Mouse (Mus musculus): ENCODE measurements around the gene Itsn1. TPM values are rescaled to one million over a fixed set of nuclear protein-coding genes. Genes with fewer than 3 reads are reported as not detected.

The Itsn1 gene
- polyA plus RNA-seq, 1 experiment = 12.9 TPM

DNA sequence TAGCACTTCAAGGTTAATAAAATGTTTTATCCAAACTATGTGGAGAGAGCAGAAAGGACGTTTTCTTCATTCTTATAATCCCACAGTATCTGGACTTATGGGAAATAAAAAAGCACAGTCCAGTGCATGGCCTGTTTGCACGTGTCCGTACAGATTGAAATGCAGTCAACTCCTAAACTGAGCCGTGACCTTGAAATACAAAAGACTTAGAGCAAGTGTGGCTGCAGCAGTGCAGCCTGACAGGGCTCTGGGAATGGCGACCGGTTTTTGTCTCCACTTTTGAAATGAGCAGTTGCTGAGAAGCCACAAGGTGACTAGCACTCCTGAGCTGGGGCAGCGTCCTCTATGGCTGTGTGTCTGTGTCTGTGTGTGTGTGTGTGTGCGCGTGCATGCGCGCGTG is 124.1 kb downstream of the Itsn1 start:
- DNase-seq = no peak
- Histone ChIP-seq H3K4me1 (replicated peaks; ENCODE audit: control insufficient read depth, insufficient read depth, low read length) (no peaks in the 10 kb centered on the region), H3K27me3 (ENCODE audit: control insufficient read depth, insufficient read depth, low read length) (no peaks in the 10 kb centered on the region), H3K36me3 (ENCODE audit: control insufficient read depth, insufficient read depth, low read length) (no peaks in the 10 kb centered on the region), H3K4me3 (ENCODE audit: control insufficient read depth, insufficient read depth, low read length) (no peak overlapping the region), H3K27ac (ENCODE audit: control insufficient read depth, insufficient read depth, low read length) (no peak overlapping the region)
- WGBS = 96% methylated on average over 12 of the region's 12 CpGs
- TF ChIP-seq POLR2A (IDR thresholded peaks at IDR 0.05; ENCODE audit: control insufficient read depth, extremely low read depth, insufficient read depth, low read length, poor library complexity) (no peak), CTCF (IDR thresholded peaks at IDR 0.05; ENCODE audit: borderline replicate concordance, control insufficient read depth, extremely low read depth, insufficient read depth, low read length, poor library complexity) (no peak)

DNA sequence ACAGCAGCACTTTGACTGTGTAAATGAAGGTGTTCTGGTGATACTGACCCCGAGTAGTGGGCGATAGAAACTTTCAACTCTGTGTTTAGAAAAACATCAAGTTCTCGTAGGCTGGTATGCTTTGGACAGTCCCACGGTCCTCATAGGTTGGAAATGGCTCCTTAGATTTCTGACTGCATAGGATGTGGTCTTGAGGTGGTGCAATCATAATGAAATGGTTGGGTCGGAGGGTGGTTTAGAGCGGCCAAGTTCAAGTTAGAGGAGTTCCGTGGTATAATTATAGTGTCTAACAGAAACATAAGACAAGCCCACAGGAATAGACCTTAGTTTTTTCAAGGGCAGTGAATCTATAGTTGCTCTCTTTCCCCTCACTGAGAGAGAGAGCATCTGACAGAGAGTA is 129.6 kb downstream of the Itsn1 start:
- no peaks in the 10 kb centered on the region for H3K36me3 ChIP-seq (ENCODE audit: control insufficient read depth, insufficient read depth, low read length)
- H3K27me3 ChIP-seq (ENCODE audit: control insufficient read depth, insufficient read depth, low read length) = no peaks in the 10 kb centered on the region
- no peak overlapping the region for H3K27ac ChIP-seq (ENCODE audit: control insufficient read depth, insufficient read depth, low read length)
- H3K4me1 ChIP-seq (replicated peaks; ENCODE audit: control insufficient read depth, insufficient read depth, low read length) = no peaks in the 10 kb centered on the region
- H3K4me3 ChIP-seq (ENCODE audit: control insufficient read depth, insufficient read depth, low read length) = no peak overlapping the region
- DNase-seq = no peak
- 94% methylated on average over 7 of the region's 7 CpGs for WGBS
- TF ChIP-seq CTCF (IDR thresholded peaks at IDR 0.05; ENCODE audit: borderline replicate concordance, control insufficient read depth, extremely low read depth, insufficient read depth, low read length, poor library complexity) (no peak), POLR2A (IDR thresholded peaks at IDR 0.05; ENCODE audit: control insufficient read depth, extremely low read depth, insufficient read depth, low read length, poor library complexity) (no peak)

DNA sequence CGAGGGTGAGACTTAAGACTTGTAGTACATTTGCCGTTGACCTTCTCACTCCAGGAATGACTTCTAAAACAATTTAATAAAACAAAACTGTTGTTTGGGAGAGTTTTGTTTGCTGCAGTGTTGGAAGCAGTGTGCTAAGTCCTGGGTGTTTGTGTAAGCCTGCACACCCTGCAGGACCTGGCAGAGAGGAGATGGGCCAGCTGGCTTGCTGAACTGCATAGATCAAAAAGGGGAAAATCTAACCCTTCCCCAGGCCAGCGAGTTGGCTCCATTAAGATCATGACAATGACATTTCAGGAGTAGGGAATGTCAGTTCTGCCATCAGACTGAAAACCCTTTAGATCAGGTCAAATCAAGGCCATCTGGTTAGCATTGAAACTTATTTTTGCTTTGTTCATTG is 130.1 kb downstream of the Itsn1 start:
- TF ChIP-seq POLR2A (IDR thresholded peaks at IDR 0.05; ENCODE audit: control insufficient read depth, extremely low read depth, insufficient read depth, low read length, poor library complexity) = no peak
- no peak for TF ChIP-seq CTCF (IDR thresholded peaks at IDR 0.05; ENCODE audit: borderline replicate concordance, control insufficient read depth, extremely low read depth, insufficient read depth, low read length, poor library complexity)
- Histone ChIP-seq H3K4me3 (ENCODE audit: control insufficient read depth, insufficient read depth, low read length) (no peak overlapping the region), H3K27ac (ENCODE audit: control insufficient read depth, insufficient read depth, low read length) (no peak overlapping the region), H3K36me3 (ENCODE audit: control insufficient read depth, insufficient read depth, low read length) (no peaks in the 10 kb centered on the region), H3K27me3 (ENCODE audit: control insufficient read depth, insufficient read depth, low read length) (no peaks in the 10 kb centered on the region), H3K4me1 (replicated peaks; ENCODE audit: control insufficient read depth, insufficient read depth, low read length) (no peaks in the 10 kb centered on the region)
- no peak for DNase-seq
- 95% methylated on average over 3 of the region's 3 CpGs for WGBS

DNA sequence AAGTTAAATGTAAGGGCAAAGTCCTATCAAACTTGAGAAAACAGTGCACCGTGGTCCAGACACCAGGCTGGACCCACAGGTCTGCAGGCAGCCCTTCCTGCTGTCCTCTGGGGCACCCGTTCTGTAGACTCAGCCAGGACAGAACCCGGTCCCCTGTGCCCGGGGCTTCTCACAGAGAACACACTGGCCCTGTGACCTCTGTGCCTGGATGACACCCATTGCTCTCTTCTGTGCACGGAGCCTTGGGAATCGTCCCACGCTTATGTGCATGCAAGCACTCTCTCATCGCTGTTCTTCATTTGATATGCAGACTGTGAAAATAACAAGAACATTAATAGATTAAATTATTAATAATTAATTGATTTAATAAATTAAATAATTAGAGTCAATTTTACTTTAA is 130.9 kb downstream of the Itsn1 start:
- no peak for TF ChIP-seq POLR2A (IDR thresholded peaks at IDR 0.05; ENCODE audit: control insufficient read depth, extremely low read depth, insufficient read depth, low read length, poor library complexity)
- TF ChIP-seq CTCF (IDR thresholded peaks at IDR 0.05; ENCODE audit: borderline replicate concordance, control insufficient read depth, extremely low read depth, insufficient read depth, low read length, poor library complexity) = no peak
- no peak overlapping the region for H3K27ac ChIP-seq (ENCODE audit: control insufficient read depth, insufficient read depth, low read length)
- 95% methylated on average over 8 of the region's 8 CpGs for WGBS
- H3K27me3 ChIP-seq (ENCODE audit: control insufficient read depth, insufficient read depth, low read length) = no peaks in the 10 kb centered on the region
- DNase-seq = no peak
- no peak overlapping the region for H3K4me3 ChIP-seq (ENCODE audit: control insufficient read depth, insufficient read depth, low read length)
- H3K4me1 ChIP-seq (replicated peaks; ENCODE audit: control insufficient read depth, insufficient read depth, low read length) = no peaks in the 10 kb centered on the region
- H3K36me3 ChIP-seq (ENCODE audit: control insufficient read depth, insufficient read depth, low read length) = no peaks in the 10 kb centered on the region

DNA sequence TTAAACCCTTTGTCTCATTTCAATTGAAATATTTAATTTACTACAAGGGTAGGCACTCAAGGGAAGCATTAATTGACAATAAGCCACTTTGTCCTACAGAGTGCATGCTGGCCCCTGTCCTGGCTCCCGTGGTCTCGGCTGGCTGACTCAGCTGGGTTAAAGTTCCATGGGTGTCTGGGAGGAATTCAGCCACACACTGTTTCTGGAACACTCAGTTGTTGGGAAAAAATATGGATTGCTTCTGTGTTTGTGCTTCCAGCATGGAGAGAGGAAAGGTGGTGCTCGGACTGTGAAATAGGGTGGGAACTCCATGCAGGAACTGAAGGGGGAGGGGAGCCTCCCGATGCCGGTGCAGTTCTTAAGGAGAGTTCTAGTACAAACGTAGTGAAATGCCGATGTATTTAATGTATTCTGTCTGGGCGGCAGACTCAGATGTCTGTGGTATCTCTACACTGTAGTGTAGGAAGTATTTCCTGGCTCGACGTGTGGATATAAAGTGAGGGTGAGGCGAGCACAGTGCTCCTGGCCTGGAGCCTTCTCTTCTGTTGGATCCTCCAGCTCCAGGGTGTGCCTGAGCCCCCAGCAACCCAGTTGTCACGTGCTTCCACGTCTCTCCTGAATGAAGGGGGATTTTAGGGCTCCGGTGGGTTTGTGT is 131.5 kb downstream of the Itsn1 start:
- no peak overlapping the region for H3K27ac ChIP-seq (ENCODE audit: control insufficient read depth, insufficient read depth, low read length)
- 91% methylated on average over 14 of the region's 14 CpGs for WGBS
- H3K4me3 ChIP-seq (ENCODE audit: control insufficient read depth, insufficient read depth, low read length) = no peak overlapping the region
- H3K4me1 ChIP-seq (replicated peaks; ENCODE audit: control insufficient read depth, insufficient read depth, low read length) = no peaks in the 10 kb centered on the region
- TF ChIP-seq POLR2A (IDR thresholded peaks at IDR 0.05; ENCODE audit: control insufficient read depth, extremely low read depth, insufficient read depth, low read length, poor library complexity) (no peak), CTCF (IDR thresholded peaks at IDR 0.05; ENCODE audit: borderline replicate concordance, control insufficient read depth, extremely low read depth, insufficient read depth, low read length, poor library complexity) (no peak)
- DNase-seq = no peak
- H3K27me3 ChIP-seq (ENCODE audit: control insufficient read depth, insufficient read depth, low read length) = no peaks in the 10 kb centered on the region
- H3K36me3 ChIP-seq (ENCODE audit: control insufficient read depth, insufficient read depth, low read length) = no peaks in the 10 kb centered on the region

DNA sequence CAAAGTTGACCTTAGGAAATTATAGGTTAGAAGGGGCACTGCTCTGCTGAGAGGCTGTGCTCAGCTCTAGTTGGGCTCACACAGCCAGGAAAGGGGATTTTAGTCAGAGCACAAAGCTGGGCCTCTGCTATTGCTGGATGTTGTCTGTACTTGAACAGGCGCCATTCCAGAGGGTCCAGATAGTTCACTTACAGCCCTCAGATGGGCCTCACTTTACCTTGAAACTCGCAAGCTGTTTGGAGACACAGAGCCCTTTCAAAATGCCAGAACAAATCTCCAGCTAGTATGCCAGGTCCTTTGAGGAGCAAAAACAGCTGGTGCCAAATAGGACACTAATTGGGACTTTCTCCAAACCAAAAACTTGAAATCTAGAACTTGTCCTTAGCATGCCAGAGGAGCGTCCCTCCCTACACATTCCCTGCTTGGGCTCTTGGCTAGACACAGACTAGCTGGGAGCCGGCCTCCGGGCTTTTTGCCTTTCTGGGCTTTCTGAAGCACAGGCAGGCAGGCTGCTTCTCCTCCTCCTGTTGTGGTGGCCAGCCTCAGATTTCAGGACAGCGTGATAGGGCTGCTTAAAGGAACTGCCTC is 132.8 kb downstream of the Itsn1 start:
- no peaks in the 10 kb centered on the region for H3K27me3 ChIP-seq (ENCODE audit: control insufficient read depth, insufficient read depth, low read length)
- H3K27ac ChIP-seq (ENCODE audit: control insufficient read depth, insufficient read depth, low read length) = no peak overlapping the region
- H3K36me3 ChIP-seq (ENCODE audit: control insufficient read depth, insufficient read depth, low read length) = no peaks in the 10 kb centered on the region
- no peak for DNase-seq
- H3K4me3 ChIP-seq (ENCODE audit: control insufficient read depth, insufficient read depth, low read length) = no peak overlapping the region
- 92% methylated on average over 6 of the region's 6 CpGs for WGBS
- no peaks in the 10 kb centered on the region for H3K4me1 ChIP-seq (replicated peaks; ENCODE audit: control insufficient read depth, insufficient read depth, low read length)
- no peak for TF ChIP-seq POLR2A (IDR thresholded peaks at IDR 0.05; ENCODE audit: control insufficient read depth, extremely low read depth, insufficient read depth, low read length, poor library complexity)
- no peak for TF ChIP-seq CTCF (IDR thresholded peaks at IDR 0.05; ENCODE audit: borderline replicate concordance, control insufficient read depth, extremely low read depth, insufficient read depth, low read length, poor library complexity)
